Mouse (Mus musculus): ENCODE measurements around the gene Iqsec1.

- TF ChIP-seq POLR2A (IDR thresholded peaks at IDR 0.05; ENCODE audit: extremely low read depth, insufficient read depth, low read length), result no peak
- TF ChIP-seq CTCF (IDR thresholded peaks at IDR 0.05; ENCODE audit: low read depth, low read length), result no peak
These were observed 183.4 kb downstream of the Iqsec1 start for GRCm38 (mm10) chr6:90805101-90805500.
